8 mouse cellular contexts compared by ENCODE assay signal in the genomic region with DNA sequence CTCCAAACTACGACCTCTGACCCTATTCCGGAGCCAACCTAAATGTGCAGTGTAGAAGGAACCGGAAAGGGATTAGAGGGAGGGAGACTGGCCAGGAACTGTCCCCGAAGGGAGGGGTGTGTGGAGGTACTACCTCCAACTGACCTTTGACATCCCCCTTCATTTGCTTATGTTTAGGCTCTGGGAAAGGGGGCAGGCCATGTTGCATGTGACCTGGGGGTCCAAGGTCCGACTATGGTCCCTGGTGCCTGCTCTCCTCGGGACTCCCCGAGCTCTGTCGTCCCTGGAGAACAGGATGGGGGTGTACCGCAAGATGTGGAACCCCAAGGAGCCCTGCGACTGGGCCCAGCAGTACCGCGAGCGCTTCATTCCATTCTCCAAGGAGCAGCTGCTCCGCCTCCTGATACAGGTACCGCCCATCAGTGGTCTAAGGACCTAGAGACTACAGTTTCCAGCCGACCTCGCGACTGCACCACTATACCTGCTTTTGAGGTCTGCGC. TPM values are rescaled to one million over a fixed set of nuclear protein-coding genes. Genes with fewer than 3 reads are reported as not detected.
DNase-seq lines count a peak whose midpoint lies in the region; ATAC-seq lines count a peak whose summit lies in the region.

No protein-coding gene starts in this region.

- ATAC-seq in intestine, embryonic 16.5 days, result peak; percentile 83

- no peaks in the 10 kb centered on the region for H3K27me3 ChIP-seq in intestine, embryonic 16.5 days (replicated peaks; ENCODE audit: control insufficient read depth, insufficient read depth, low read length)
- H3K27me3 ChIP-seq in limb, embryonic 10.5 days (ENCODE audit: low read depth, poor library complexity, severe bottlenecking), result 0 out of 2 replicates have a peak, but pooled peaks cover 5% of the 10 kb centered on the region
- no peaks in the 10 kb centered on the region for H3K27me3 ChIP-seq in splenic B cell, adult 2 months (ENCODE audit: control insufficient read depth, insufficient read depth, low read length, poor library complexity, severe bottlenecking)

- under 1% methylated on average over 19 of the region's 19 CpGs for WGBS in intestine, embryonic 16.5 days
- 1% methylated on average over 19 of the region's 19 CpGs for WGBS in limb, embryonic 10.5 days

- H3K9ac ChIP-seq in intestine, embryonic 16.5 days (ENCODE audit: low read depth, low read length), result peak overlapping the region; percentile 73

- no peaks in the 10 kb centered on the region for H3K9me3 ChIP-seq in intestine, embryonic 16.5 days (ENCODE audit: control insufficient read depth, low read length)
- H3K9me3 ChIP-seq in limb, embryonic 10.5 days (replicated peaks), result no peaks in the 10 kb centered on the region

- H3K36me3 ChIP-seq in intestine, embryonic 16.5 days (ENCODE audit: control insufficient read depth, insufficient read depth, low read length), result no peaks in the 10 kb centered on the region
- no peaks in the 10 kb centered on the region for H3K36me3 ChIP-seq in limb, embryonic 10.5 days
- no peaks in the 10 kb centered on the region for H3K36me3 ChIP-seq in splenic B cell, adult 2 months (ENCODE audit: control insufficient read depth, insufficient read depth, low read length, poor library complexity, severe bottlenecking)

- H3K4me1 ChIP-seq in intestine, embryonic 16.5 days (ENCODE audit: control insufficient read depth, insufficient read depth, low read length), result peaks cover 7% of the 10 kb centered on the region; the same call in 1 of the 2 replicates
- peaks cover 17% of the 10 kb centered on the region for H3K4me1 ChIP-seq in limb, embryonic 10.5 days

- H3K27ac ChIP-seq in intestine, embryonic 16.5 days (ENCODE audit: low read length), result peak overlapping the region; percentile 87
- H3K27ac ChIP-seq in limb, embryonic 10.5 days, result peak overlapping the region; percentile 89

- H3K4me3 ChIP-seq in intestine, embryonic 16.5 days (ENCODE audit: low read length), result peak overlapping the region; percentile 51
- peak overlapping the region; percentile 62 for H3K4me3 ChIP-seq in limb, embryonic 10.5 days

- peak overlapping the region; percentile 95 for H3K4me2 ChIP-seq in intestine, embryonic 16.5 days (ENCODE audit: low read depth, low read length)

- DNase-seq in cerebellum, adult 11 months, result peak; percentile 63
- no peak for DNase-seq in cerebellum, adult 11-12 months
- peak; percentile 48 for DNase-seq in c-Kit-negative CD71-positive TER-119-positive erythroid progenitor cells, embryonic 14.5 days (ENCODE audit: low read depth, low spot score)
- DNase-seq in frontal cortex, adult 2 months (ENCODE audit: extremely low spot score in 1 of 2, low spot score in 1 of 2), result peak; percentile 43 to 67
- peak; percentile 69 for DNase-seq in limb, embryonic 10.5 days (ENCODE audit: low spot score)
- peak; percentile 30 for DNase-seq in mesoderm, embryonic 11.5 days (ENCODE audit: low read depth, low spot score)
- peak; percentile 49 for DNase-seq in splenic B cell, adult 2 months (ENCODE audit: low read depth, low spot score)

RNA-seq across cellular contexts. Expression of a gene that starts 0.6 kb away (rescaled TPM):
- 32.5 and 33.6 TPM in 2 replicates for polyA plus RNA-seq in frontal cortex, adult 2 months (2012; rRNA removed)
- polyA plus RNA-seq in intestine, embryonic 16.5 days (2015; fragmentation: Nextera tagmentation; extraction: Ambion mirVana), result 8.1 TPM in 2 replicates
- 4.8 and 5.7 TPM in 2 replicates for polyA plus RNA-seq in limb, embryonic 10.5 days (2016; fragmentation: Nextera tagmentation; extraction: Ambion mirVana)

RNA-seq across cellular contexts. Expression of a gene that starts 0.8 kb away (rescaled TPM):
- 0.15 TPM in 1 of 2 replicates, not detected in the other for polyA plus RNA-seq in frontal cortex, adult 2 months (2012; rRNA removed)
- 0.62 and 0.98 TPM in 2 replicates for polyA plus RNA-seq in intestine, embryonic 16.5 days (2015; fragmentation: Nextera tagmentation; extraction: Ambion mirVana)
- 1.4 and 1.5 TPM in 2 replicates for polyA plus RNA-seq in limb, embryonic 10.5 days (2016; fragmentation: Nextera tagmentation; extraction: Ambion mirVana)

RNA-seq across cellular contexts. Expression of a gene that starts 19.1 kb away (rescaled TPM):
- polyA plus RNA-seq in frontal cortex, adult 2 months (2012; rRNA removed), result 15.5 and 17.7 TPM in 2 replicates
- polyA plus RNA-seq in intestine, embryonic 16.5 days (2015; fragmentation: Nextera tagmentation; extraction: Ambion mirVana), result 0.31 and 0.39 TPM in 2 replicates
- 0.09 and 0.10 TPM in 2 replicates for polyA plus RNA-seq in limb, embryonic 10.5 days (2016; fragmentation: Nextera tagmentation; extraction: Ambion mirVana)

RNA-seq across cellular contexts. Expression of a gene that starts 23.9 kb away (rescaled TPM):
- 15.1 and 15.2 TPM in 2 replicates for polyA plus RNA-seq in frontal cortex, adult 2 months (2012; rRNA removed)
- 128 and 147 TPM in 2 replicates for polyA plus RNA-seq in intestine, embryonic 16.5 days (2015; fragmentation: Nextera tagmentation; extraction: Ambion mirVana)
- polyA plus RNA-seq in limb, embryonic 10.5 days (2016; fragmentation: Nextera tagmentation; extraction: Ambion mirVana), result 18.5 and 34.5 TPM in 2 replicates

RNA-seq across cellular contexts. Expression of a gene that starts 24.7 kb away (rescaled TPM):
- 95.1 and 121 TPM in 2 replicates for polyA plus RNA-seq in frontal cortex, adult 2 months (2012; rRNA removed)
- 90.6 and 94.9 TPM in 2 replicates for polyA plus RNA-seq in intestine, embryonic 16.5 days (2015; fragmentation: Nextera tagmentation; extraction: Ambion mirVana)
- 36.8 and 41.2 TPM in 2 replicates for polyA plus RNA-seq in limb, embryonic 10.5 days (2016; fragmentation: Nextera tagmentation; extraction: Ambion mirVana)

Comparison
In these comparisons a context has a peak if more than half of its experiments do, and no peak if none do; other contexts are left out.
1. RNA of a gene that starts 19.1 kb away (polyA plus RNA-seq): 15.5 to 17.7 TPM in frontal cortex, adult 2 months; 0.31 to 0.39 TPM in intestine, embryonic 16.5 days and 0.09 to 0.10 TPM in limb, embryonic 10.5 days; every median in the first group is over 10 times any median in the second.